Mouse (Mus musculus) heart, embryonic 14.5 days (tissue): ENCODE data around the gene Nsmce1. TPM values are rescaled to one million over a fixed set of nuclear protein-coding genes. Genes with fewer than 3 reads are reported as not detected.
"Not testable (repeated sequence)": the region's sequence is repeated elsewhere in the genome, so short reads cannot be mapped to it uniquely, and the experiment has no call there.

Experiments
- ATAC-seq: fragments of 200-750 bp; cut with Nextera tagmentation; 2 replicates; pipeline ENCODE4 v1.8.0; 2017; ENCODE audit warnings: low read depth, moderate TSS enrichment; ENCODE audit not compliant: insufficient number of reproducible peaks, insufficient read depth, low FRiP score
- H3K27ac ChIP-seq, 2 experiments: fragments of 200-500 bp in 1 of 2; fragments of 300-500 bp in 1 of 2; sonication (generic) in 1 of 2; replicated peaks in 1 of 2; 2 replicates each; pipeline ENCODE4 v1.5.1; 2012 to 2014; ENCODE audit warnings: low read depth in 2 of 2, low read length in 2 of 2, control low read depth in 1 of 2, mild to moderate bottlenecking in 1 of 2, mixed read lengths in 1 of 2; ENCODE audit not compliant: control insufficient read depth in 1 of 2, insufficient read depth in 1 of 2
- H3K27me3 ChIP-seq: fragments of 300-500 bp; sonication (generic); 2 replicates; pipeline ENCODE4 v1.6.1; 2014; ENCODE audit warnings: mild to moderate bottlenecking, low read length, control low read depth; ENCODE audit not compliant: control insufficient read depth, insufficient read depth
- H3K36me3 ChIP-seq: fragments of 300-500 bp; sonication (generic); 2 replicates; pipeline ENCODE4 v1.6.1; 2014; ENCODE audit warnings: mild to moderate bottlenecking, control low read depth, low read length, mixed read lengths; ENCODE audit not compliant: control insufficient read depth, insufficient read depth
- H3K4me1 ChIP-seq, 2 experiments: fragments of 200-500 bp in 1 of 2; fragments of 300-500 bp in 1 of 2; sonication (generic) in 1 of 2; 2 replicates each; pipeline ENCODE4 v1.6.1; 2012 to 2014; ENCODE audit warnings: low read length in 2 of 2, control low read depth in 1 of 2, mixed read lengths in 1 of 2; ENCODE audit not compliant: control insufficient read depth in 2 of 2, insufficient read depth in 2 of 2
- H3K4me2 ChIP-seq: fragments of 300-500 bp; sonication (generic); 2 replicates; pipeline ENCODE4 v1.6.1; 2014; ENCODE audit warnings: mild to moderate bottlenecking, low read length
- H3K4me3 ChIP-seq, 2 experiments: fragments of 200-500 bp in 1 of 2; fragments of 300-500 bp in 1 of 2; sonication (generic) in 1 of 2; 2 replicates each; pipeline ENCODE4 v1.5.1; 2012 to 2014; ENCODE audit warnings: low read length in 2 of 2, mild to moderate bottlenecking in 2 of 2, control low read depth in 1 of 2, low read depth in 1 of 2, moderate library complexity in 1 of 2; ENCODE audit not compliant: control insufficient read depth in 1 of 2, insufficient read depth in 1 of 2
- H3K9ac ChIP-seq: fragments of 300-500 bp; sonication (generic); 2 replicates; pipeline ENCODE4 v1.6.1; 2014; ENCODE audit warnings: mild to moderate bottlenecking, low read length
- H3K9me3 ChIP-seq: fragments of 300-500 bp; sonication (generic); 2 replicates; pipeline ENCODE4 v1.6.1; 2016; ENCODE audit warnings: low read length, control low read depth; ENCODE audit not compliant: control insufficient read depth
- WGBS: fragments of 180-500 bp; shearing (Covaris S2); extraction: QIAGEN DNeasy Blood & Tissue Kit; methylation state at CpG from one replicate; pipeline ENCODE4 v1.1.7; 2014; 5-methylcytosine and 5-hydroxymethylcytosine counted together
- polyA plus RNA-seq: library from polyadenylated mRNA; unstranded; fragments of >200 nt; fragmentation: Nextera tagmentation; extraction: Ambion mirVana; gene quantifications from 2 replicates; pipeline ENCODE4 v1.2.1, GENCODE M21; 2014

The Nsmce1 gene
- polyA plus RNA-seq, 1 experiment from 2014 or later = 120 TPM

GRCm38 (mm10) chr7:125430170-125430842, 61.1 kb downstream of the Nsmce1 start:
- no peak for ATAC-seq
- 68% methylated on average over 7 of the region's 7 CpGs for WGBS
- no peak overlapping the region for H3K27ac ChIP-seq

GRCm38 (mm10) chr7:125428816-125429500, 62.4 kb downstream of the Nsmce1 start:
- not testable (repeated sequence) for H3K9ac ChIP-seq, H3K4me3 ChIP-seq, H3K4me1 ChIP-seq, H3K27me3 ChIP-seq, H3K27ac ChIP-seq, H3K4me2 ChIP-seq, H3K36me3 ChIP-seq, ATAC-seq, H3K9me3 ChIP-seq
- 49% methylated on average over 5 of the region's 5 CpGs for WGBS

More at GRCm38 (mm10) chr7:125430170-125430842, 61.1 kb downstream of the Nsmce1 start:
- no peak overlapping the region for H3K4me3 ChIP-seq
- H3K9ac ChIP-seq = no peak overlapping the region
- no peaks in the 10 kb centered on the region for H3K27me3 ChIP-seq
- peaks cover 0 to 4% of the 10 kb centered on the region in 2 experiments; a peak in 2 of 4 replicates for H3K4me1 ChIP-seq
- no peaks in the 10 kb centered on the region for H3K36me3 ChIP-seq
- no peak overlapping the region for H3K4me2 ChIP-seq
- no peaks in the 10 kb centered on the region for H3K9me3 ChIP-seq

GRCm38 (mm10) chr7:125428381-125428780, 63.0 kb downstream of the Nsmce1 start:
- Histone ChIP-seq H3K36me3 (no peaks in the 10 kb centered on the region), H3K9ac (no peak overlapping the region), H3K4me1 (peaks cover 0 to 4% of the 10 kb centered on the region in 2 experiments; a peak in 2 of 4 replicates), H3K27ac (no peak overlapping the region), H3K4me3 (no peak overlapping the region), H3K4me2 (no peak overlapping the region), H3K27me3 (no peaks in the 10 kb centered on the region), H3K9me3 (no peaks in the 10 kb centered on the region)
- ATAC-seq = no peak
- 68% methylated on average over 7 of the region's 7 CpGs for WGBS

GRCm38 (mm10) chr7:125427492-125428090, 63.8 kb downstream of the Nsmce1 start:
- Histone ChIP-seq H3K4me3 (no peak overlapping the region), H3K27ac (no peak overlapping the region), H3K4me1 (peaks cover 0 to 4% of the 10 kb centered on the region in 2 experiments; a peak in 2 of 4 replicates), H3K9ac (no peak overlapping the region), H3K4me2 (no peak overlapping the region), H3K9me3 (no peaks in the 10 kb centered on the region), H3K36me3 (no peaks in the 10 kb centered on the region), H3K27me3 (no peaks in the 10 kb centered on the region)
- no peak for ATAC-seq
- WGBS = 44% methylated on average over 12 of the region's 12 CpGs

GRCm38 (mm10) chr7:125423056-125423455, 68.3 kb downstream of the Nsmce1 start:
- Histone ChIP-seq H3K4me1 (no peaks in the 10 kb centered on the region; a peak in 2 of 4 replicates), H3K4me3 (no peak overlapping the region), H3K9ac (no peak overlapping the region), H3K4me2 (no peak overlapping the region), H3K27me3 (no peaks in the 10 kb centered on the region), H3K36me3 (no peaks in the 10 kb centered on the region), H3K9me3 (no peaks in the 10 kb centered on the region), H3K27ac (no peak overlapping the region)
- WGBS = 64% methylated on average over 3 of the region's 3 CpGs
- ATAC-seq = no peak

GRCm38 (mm10) chr7:125421911-125422310, 69.5 kb downstream of the Nsmce1 start:
- Histone ChIP-seq H3K9ac (no peak overlapping the region), H3K9me3 (no peaks in the 10 kb centered on the region), H3K4me2 (no peak overlapping the region), H3K36me3 (no peaks in the 10 kb centered on the region), H3K4me3 (no peak overlapping the region), H3K27me3 (no peaks in the 10 kb centered on the region), H3K4me1 (no peaks in the 10 kb centered on the region), H3K27ac (no peak overlapping the region)
- no peak for ATAC-seq
- 59% methylated on average over 2 of the region's 2 CpGs for WGBS

GRCm38 (mm10) chr7:125420190-125420589, 71.2 kb downstream of the Nsmce1 start:
- H3K27me3 ChIP-seq = no peaks in the 10 kb centered on the region
- H3K4me3 ChIP-seq = no peak overlapping the region
- no peaks in the 10 kb centered on the region for H3K36me3 ChIP-seq
- no peak overlapping the region for H3K9ac ChIP-seq
- no peak for ATAC-seq
- H3K4me2 ChIP-seq = no peak overlapping the region
- 47% methylated on average over 2 of the region's 2 CpGs for WGBS
- no peaks in the 10 kb centered on the region for H3K4me1 ChIP-seq
- H3K9me3 ChIP-seq = no peaks in the 10 kb centered on the region
- H3K27ac ChIP-seq = no peak overlapping the region
